In genomic region chr4:152266236-152266895, GRCm38 (mm10) we compare ENCODE assay signal across 12 mouse cellular contexts. TPM values are rescaled to one million over a fixed set of nuclear protein-coding genes. Genes with fewer than 3 reads are reported as not detected.
A peak's percentile ranks its signal among the peaks of the same experiment; 100 is the strongest.
DNase-seq lines count a peak whose midpoint lies in the region; ATAC-seq lines count a peak whose summit lies in the region.
"Had no signal": no experiment of that assay in that cellular context is flagged by ENCODE, and none has a peak within 500 bp of the region (broad histone marks: within the 10 kb centered on the region; RNA-seq: fewer than 3 reads in every experiment).

No protein-coding gene starts in this region.

- H3K4me2 ChIP-seq in forebrain, embryonic 13.5 days: no peak overlapping the region
- no peak overlapping the region for H3K4me2 ChIP-seq in forebrain, embryonic 11.5 days (ENCODE audit: low read depth, low read length, severe bottlenecking)
- H3K4me2 ChIP-seq in neural tube, embryonic 15.5 days: no peak overlapping the region
- H3K4me2 ChIP-seq: liver, embryonic 15.5 days; stomach, embryonic 15.5 days had no signal

- ATAC-seq in forebrain, embryonic 13.5 days: no peak
- ATAC-seq in forebrain, embryonic 11.5 days (replicated peaks; ENCODE audit: low FRiP score): no peak
- ATAC-seq in neural tube, embryonic 15.5 days (ENCODE audit: low FRiP score): no peak
- ATAC-seq in megakaryocyte, adult 5-6 weeks (ENCODE audit: poor library complexity, severe bottlenecking): no peak
- ATAC-seq: activated CD4-positive, CD25-positive, alpha-beta regulatory T cell, adult 4 months had no signal

- peaks cover 4% of the 10 kb centered on the region; the same call in 1 of the 2 replicates for H3K36me3 ChIP-seq in forebrain, embryonic 13.5 days (ENCODE audit: poor library complexity, severe bottlenecking)
- no peaks in the 10 kb centered on the region for H3K36me3 ChIP-seq in forebrain, embryonic 11.5 days (ENCODE audit: control insufficient read depth, insufficient read depth, low read length)
- 0 out of 2 replicates have a peak, but pooled peaks cover 11% of the 10 kb centered on the region for H3K36me3 ChIP-seq in neural tube, embryonic 15.5 days
- H3K36me3 ChIP-seq: liver, embryonic 15.5 days; stomach, embryonic 15.5 days had no signal

- no peak for DNase-seq in forebrain, embryonic 11.5 days (ENCODE audit: low spot score)
- DNase-seq in neural tube, embryonic 10.5 days (ENCODE audit: extremely low spot score, low spot score): no peak
- DNase-seq in gastrocnemius, adult 8-10 months (ENCODE audit: low spot score in 2 of 2): peak; percentile 51 to 76
- peak; percentile 62 to 64 for DNase-seq in left cerebral cortex, postnatal 36 days (ENCODE audit: low spot score in 2 of 2)
- no peak for DNase-seq in T-cell, adult 2 months (ENCODE audit: low spot score)
- DNase-seq: kidney, postnatal 25 days had no signal

- H3K27me3 ChIP-seq in forebrain, embryonic 13.5 days: 0 out of 2 replicates have a peak, but pooled peaks cover 2% of the 10 kb centered on the region
- no peaks in the 10 kb centered on the region for H3K27me3 ChIP-seq in forebrain, embryonic 11.5 days (ENCODE audit: control insufficient read depth, insufficient read depth, low read length)
- H3K27me3 ChIP-seq in neural tube, embryonic 15.5 days (replicated peaks): no peaks in the 10 kb centered on the region; the same call in 1 of the 2 replicates
- H3K27me3 ChIP-seq: liver, embryonic 15.5 days; stomach, embryonic 15.5 days had no signal

- 0 out of 2 replicates have a peak overlapping the region, but pooled peaks have one; percentile 4 for H3K27ac ChIP-seq in forebrain, embryonic 13.5 days
- no peak overlapping the region for H3K27ac ChIP-seq in forebrain, embryonic 11.5 days (ENCODE audit: low read depth, low read length)
- peak overlapping the region; percentile 45 for H3K27ac ChIP-seq in neural tube, embryonic 15.5 days (replicated peaks)
- H3K27ac ChIP-seq: liver, embryonic 15.5 days; stomach, embryonic 15.5 days had no signal

- H3K4me3 ChIP-seq in forebrain, embryonic 13.5 days: no peak overlapping the region
- no peak overlapping the region for H3K4me3 ChIP-seq in forebrain, embryonic 11.5 days (ENCODE audit: low read depth, low read length)
- no peak overlapping the region for H3K4me3 ChIP-seq in neural tube, embryonic 15.5 days (replicated peaks)
- H3K4me3 ChIP-seq: liver, embryonic 15.5 days; stomach, embryonic 15.5 days had no signal

- H3K9me3 ChIP-seq in forebrain, embryonic 13.5 days (replicated peaks): no peaks in the 10 kb centered on the region
- H3K9me3 ChIP-seq in forebrain, embryonic 11.5 days (ENCODE audit: control insufficient read depth, low read length): no peaks in the 10 kb centered on the region
- no peaks in the 10 kb centered on the region for H3K9me3 ChIP-seq in neural tube, embryonic 15.5 days (replicated peaks)
- H3K9me3 ChIP-seq: liver, embryonic 15.5 days; stomach, embryonic 15.5 days had no signal

- H3K9ac ChIP-seq in forebrain, embryonic 13.5 days: no peak overlapping the region
- H3K9ac ChIP-seq in forebrain, embryonic 11.5 days (ENCODE audit: low read length): no peak overlapping the region
- H3K9ac ChIP-seq in neural tube, embryonic 15.5 days (replicated peaks): no peak overlapping the region
- H3K9ac ChIP-seq: liver, embryonic 15.5 days; stomach, embryonic 15.5 days had no signal

- peaks cover 31% of the 10 kb centered on the region for H3K4me1 ChIP-seq in forebrain, embryonic 13.5 days
- H3K4me1 ChIP-seq in forebrain, embryonic 11.5 days (replicated peaks; ENCODE audit: control insufficient read depth, insufficient read depth, low read length): no peaks in the 10 kb centered on the region
- H3K4me1 ChIP-seq in neural tube, embryonic 15.5 days: peaks cover 32% of the 10 kb centered on the region

- intact Hi-C loops in left cerebral cortex, postnatal 36 days (cut with DNase I): no loop called here

- WGBS in forebrain, embryonic 13.5 days: 62% methylated on average over 10 of the region's 10 CpGs
- 74% methylated on average over 10 of the region's 10 CpGs for WGBS in forebrain, embryonic 11.5 days
- 63% methylated on average over 10 of the region's 10 CpGs for WGBS in neural tube, embryonic 15.5 days

RNA-seq across cellular contexts. Expression of gene Gpr153, which starts 7.7 kb away (rescaled TPM):
- 2.2 and 3.2 TPM in 2 replicates for polyA plus RNA-seq in forebrain, embryonic 13.5 days (2015; fragmentation: Nextera tagmentation; extraction: Ambion mirVana)
- polyA plus RNA-seq in forebrain, embryonic 11.5 days (2014; fragmentation: Nextera tagmentation; extraction: Ambion mirVana): 6.1 and 6.6 TPM in 2 replicates
- polyA plus RNA-seq in neural tube, embryonic 15.5 days (2015; fragmentation: Nextera tagmentation; extraction: Ambion mirVana): 17.7 and 20.8 TPM in 2 replicates
- total RNA-seq in gastrocnemius, adult 8-10 months (2022): 1 to 10 TPM; 2.4 to 2.7 (median 2.5) TPM
- 10 to 100 TPM; 28.0 to 31.2 TPM for total RNA-seq in left cerebral cortex, postnatal 36 days (2021)
- not detected in 2 replicates for total RNA-seq in megakaryocyte, adult 5-6 weeks (2015)
- 0.04 and 1.7 TPM in 2 replicates for total RNA-seq in megakaryocyte, adult 5-6 weeks (2017)
- polyA plus RNA-seq: activated CD4-positive, CD25-positive, alpha-beta regulatory T cell, adult 4 months had no signal

RNA-seq across cellular contexts. Expression of gene Hes3, which starts 25.1 kb away (rescaled TPM):
- polyA plus RNA-seq in forebrain, embryonic 13.5 days (2015; fragmentation: Nextera tagmentation; extraction: Ambion mirVana): not detected in 2 replicates
- polyA plus RNA-seq in forebrain, embryonic 11.5 days (2014; fragmentation: Nextera tagmentation; extraction: Ambion mirVana): 0.53 and 1.0 TPM in 2 replicates
- 0.19 and 0.29 TPM in 2 replicates for polyA plus RNA-seq in neural tube, embryonic 15.5 days (2015; fragmentation: Nextera tagmentation; extraction: Ambion mirVana)
- not detected for total RNA-seq in gastrocnemius, adult 8-10 months (2022)
- under 1 TPM in 1 of 2 experiments, not detected in 1; 0.35 TPM for total RNA-seq in left cerebral cortex, postnatal 36 days (2021)
- total RNA-seq in megakaryocyte, adult 5-6 weeks (2015): not detected in 2 replicates
- not detected in 2 replicates for total RNA-seq in megakaryocyte, adult 5-6 weeks (2017)
- polyA plus RNA-seq: activated CD4-positive, CD25-positive, alpha-beta regulatory T cell, adult 4 months; liver, embryonic 15.5 days; stomach, embryonic 15.5 days had no signal

RNA-seq across cellular contexts. Expression of gene Icmt, which starts 30.7 kb away (rescaled TPM):
- 13.4 and 16.8 TPM in 2 replicates for polyA plus RNA-seq in forebrain, embryonic 13.5 days (2015; fragmentation: Nextera tagmentation; extraction: Ambion mirVana)
- polyA plus RNA-seq in forebrain, embryonic 11.5 days (2014; fragmentation: Nextera tagmentation; extraction: Ambion mirVana): 22.1 and 23.6 TPM in 2 replicates
- 20.0 and 21.1 TPM in 2 replicates for polyA plus RNA-seq in neural tube, embryonic 15.5 days (2015; fragmentation: Nextera tagmentation; extraction: Ambion mirVana)
- total RNA-seq in gastrocnemius, adult 8-10 months (2022): 10 to 100 TPM; 19.3 to 27.2 (median 21.6) TPM
- total RNA-seq in left cerebral cortex, postnatal 36 days (2021): 10 to 100 TPM; 45.9 to 47.8 TPM
- total RNA-seq in megakaryocyte, adult 5-6 weeks (2015): 8.7 and 9.3 TPM in 2 replicates
- 9.7 and 11.9 TPM in 2 replicates for total RNA-seq in megakaryocyte, adult 5-6 weeks (2017)

RNA-seq across cellular contexts. Expression of gene Rnf207, which starts 52.4 kb away (rescaled TPM):
- 1.7 and 2.0 TPM in 2 replicates for polyA plus RNA-seq in forebrain, embryonic 13.5 days (2015; fragmentation: Nextera tagmentation; extraction: Ambion mirVana)
- polyA plus RNA-seq in forebrain, embryonic 11.5 days (2014; fragmentation: Nextera tagmentation; extraction: Ambion mirVana): 0.60 and 1.2 TPM in 2 replicates
- 7.8 and 12.4 TPM in 2 replicates for polyA plus RNA-seq in neural tube, embryonic 15.5 days (2015; fragmentation: Nextera tagmentation; extraction: Ambion mirVana)
- not detected for total RNA-seq in gastrocnemius, adult 8-10 months (2022)
- total RNA-seq in left cerebral cortex, postnatal 36 days (2021): 10 to 100 TPM; 10.2 to 17.0 TPM
- not detected in 2 replicates for total RNA-seq in megakaryocyte, adult 5-6 weeks (2015)
- total RNA-seq in megakaryocyte, adult 5-6 weeks (2017): not detected in 2 replicates
- polyA plus RNA-seq: activated CD4-positive, CD25-positive, alpha-beta regulatory T cell, adult 4 months had no signal

RNA-seq across cellular contexts. Expression of gene Rpl22, which starts 59.2 kb away (rescaled TPM):
- polyA plus RNA-seq in forebrain, embryonic 13.5 days (2015; fragmentation: Nextera tagmentation; extraction: Ambion mirVana): 265 and 331 TPM in 2 replicates
- polyA plus RNA-seq in forebrain, embryonic 11.5 days (2014; fragmentation: Nextera tagmentation; extraction: Ambion mirVana): 310 and 360 TPM in 2 replicates
- polyA plus RNA-seq in neural tube, embryonic 15.5 days (2015; fragmentation: Nextera tagmentation; extraction: Ambion mirVana): 148 and 190 TPM in 2 replicates
- total RNA-seq in gastrocnemius, adult 8-10 months (2022): 100 to 1,000 TPM; 195 to 290 (median 232) TPM
- 100 to 1,000 TPM; 161 to 162 TPM for total RNA-seq in left cerebral cortex, postnatal 36 days (2021)
- 968 and 1,019 TPM in 2 replicates for total RNA-seq in megakaryocyte, adult 5-6 weeks (2015)
- total RNA-seq in megakaryocyte, adult 5-6 weeks (2017): 2,015 and 2,172 TPM in 2 replicates

Comparison
In these comparisons a context has a peak if more than half of its experiments do, and no peak if none do; other contexts are left out.
1. DNase-seq: peak in gastrocnemius, adult 8-10 months (2 of 2) and left cerebral cortex, postnatal 36 days (2 of 2); none in forebrain, embryonic 11.5 days (single experiment), neural tube, embryonic 10.5 days (single experiment) and T-cell, adult 2 months (single experiment).
2. RNA of gene Gpr153, which starts 7.7 kb away (total RNA-seq): 28.0 to 31.2 TPM in left cerebral cortex, postnatal 36 days; 2.4 to 2.7 TPM in gastrocnemius, adult 8-10 months and 0.04 to 1.7 TPM in megakaryocyte, adult 5-6 weeks; every median in the first group is over 4 times any median in the second.